Mouse (Mus musculus) spleen, adult 2 months (tissue): ENCODE data around the gene Lrrc41.

Source experiments
- CTCF ChIP-seq: fragments of 200-500 bp; IDR thresholded peaks from 2 replicates; pipeline ENCODE4 v1.5.1; 2011; ENCODE audit warnings: mild to moderate bottlenecking, inconsistent platforms; ENCODE audit not compliant: insufficient read depth, insufficient read length, insufficient replicate concordance; ENCODE audit errors: extremely low read depth
- POLR2A ChIP-seq: fragments of 200-500 bp; IDR thresholded peaks from 2 replicates; pipeline ENCODE4 v1.6.1; 2011; ENCODE audit warnings: low read depth, low read length, inconsistent platforms

DNA sequence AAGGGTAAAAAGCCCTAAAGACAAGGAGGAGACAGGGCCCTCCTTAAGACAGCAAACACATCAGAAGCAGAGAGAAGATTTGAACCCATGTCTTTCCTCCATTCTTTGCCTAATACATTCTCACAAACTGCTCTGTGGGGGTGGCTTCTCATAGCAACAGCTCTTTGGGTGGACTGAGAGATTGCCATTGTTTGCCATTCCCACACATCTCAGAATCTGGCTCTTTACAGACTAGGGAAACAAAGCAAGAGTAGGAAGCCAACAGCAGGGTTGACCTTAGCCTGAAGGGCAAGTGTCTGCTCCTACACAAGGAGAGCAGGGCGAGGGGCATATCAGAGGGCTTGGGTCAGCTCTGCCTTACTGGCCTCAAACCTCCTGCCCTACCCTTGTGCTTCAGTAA is 66.7 kb downstream of the Lrrc41 start:
- TF ChIP-seq CTCF (no peak), POLR2A (no peak)
